Mouse (Mus musculus): ENCODE results near the gene Pabpn1.

- no peak for TF ChIP-seq CTCF (conservative IDR thresholded peaks at IDR 0.05; ENCODE audit: low read length)
- TF ChIP-seq POU5F1 (IDR thresholded peaks at IDR 0.05; ENCODE audit: borderline replicate concordance, low read length), result no peak
Observed at GRCm38 (mm10) chr14:54855726-54856125, 36.6 kb upstream of the Pabpn1 start.
